Mouse (Mus musculus) fibroblast of lung, adult 2 months (primary cell): Measurements from ENCODE around the gene Cdh18.
"Not testable (repeated sequence)": the region's sequence is repeated elsewhere in the genome, so short reads cannot be mapped to it uniquely, and the experiment has no call there.

ENCODE experiments used
- DNase-seq: peaks from one replicate; pipeline ENCODE4 v3.0.0-alpha.2; 2011; ENCODE audit warnings: low read depth

The Cdh18 gene

DNA sequence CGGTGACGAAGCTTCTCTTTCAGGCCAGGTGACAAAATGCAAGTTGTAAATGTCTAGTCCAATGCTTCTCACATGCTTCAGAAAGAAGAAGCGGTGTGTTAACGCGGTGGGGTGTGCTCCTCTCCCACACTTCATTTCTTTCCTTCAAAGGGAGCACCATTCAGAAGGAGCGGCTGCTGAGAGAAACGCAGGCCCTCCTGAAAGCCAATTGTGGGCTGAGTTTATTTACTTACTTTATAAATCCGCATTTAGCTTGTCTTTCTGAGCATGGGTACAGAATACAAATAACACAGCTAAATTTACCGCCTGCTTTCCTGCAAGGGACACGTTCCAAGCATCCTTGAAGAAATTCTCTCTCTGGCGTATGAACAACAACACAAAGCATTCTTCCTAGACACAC lies 420.6 kb downstream of the Cdh18 start:
- DNase-seq, result no peak

DNA sequence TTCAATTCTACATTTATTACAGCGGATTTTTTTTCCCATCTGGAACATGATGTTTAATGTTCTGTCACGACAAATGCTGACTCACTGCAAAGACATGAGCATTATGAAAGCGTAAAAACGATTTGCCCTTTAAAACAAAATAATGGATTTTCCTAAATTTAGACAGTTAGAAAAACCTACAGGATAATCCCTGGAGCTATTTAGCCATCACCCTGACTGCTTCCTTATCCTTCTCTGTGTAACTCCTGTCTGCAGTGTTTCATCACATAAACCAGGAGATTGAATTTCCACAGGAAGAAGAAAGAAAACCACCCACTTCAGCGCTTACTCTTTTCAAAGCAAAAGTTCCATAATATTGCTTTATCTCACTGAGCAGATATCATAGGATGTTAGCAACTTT lies 431.3 kb downstream of the Cdh18 start:
- no peak for DNase-seq

DNA sequence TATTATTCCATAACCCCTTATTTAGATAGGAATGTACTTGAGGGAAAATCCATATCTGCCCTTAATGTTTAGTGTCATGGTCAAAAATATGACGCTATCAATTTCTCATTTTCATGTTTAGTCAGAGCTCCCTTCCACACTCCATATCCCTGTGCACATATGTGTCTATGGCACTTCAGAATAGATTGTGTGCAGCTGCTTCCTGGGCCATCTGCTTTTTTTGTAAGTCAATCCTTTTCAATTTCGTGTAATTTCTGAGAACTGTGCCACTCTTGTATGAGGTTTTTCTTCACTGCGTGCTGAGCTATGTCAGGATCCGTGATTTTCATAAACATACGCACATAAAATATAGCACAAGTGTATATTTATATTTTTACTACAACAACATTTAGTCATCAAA lies 435.8 kb downstream of the Cdh18 start:
- DNase-seq, result no peak

DNA sequence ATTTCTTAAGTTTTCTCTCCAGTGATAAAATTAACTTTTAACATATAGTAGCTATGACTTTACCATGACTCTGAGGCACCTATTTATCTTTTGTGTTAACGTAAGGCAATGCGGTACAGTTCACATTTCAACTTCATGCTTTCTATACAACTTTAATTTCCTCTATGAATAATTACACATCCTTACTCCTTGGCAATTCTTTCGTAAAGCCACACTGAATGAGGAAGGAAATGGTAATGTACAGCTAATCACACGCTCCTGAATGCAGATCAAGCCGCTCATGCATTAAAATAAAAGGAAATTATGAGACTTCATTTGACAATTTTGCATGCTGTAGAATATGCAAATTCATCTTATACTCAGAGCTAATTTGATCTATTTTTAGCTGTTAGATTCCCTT lies 467.9 kb downstream of the Cdh18 start:
- no peak for DNase-seq

DNA sequence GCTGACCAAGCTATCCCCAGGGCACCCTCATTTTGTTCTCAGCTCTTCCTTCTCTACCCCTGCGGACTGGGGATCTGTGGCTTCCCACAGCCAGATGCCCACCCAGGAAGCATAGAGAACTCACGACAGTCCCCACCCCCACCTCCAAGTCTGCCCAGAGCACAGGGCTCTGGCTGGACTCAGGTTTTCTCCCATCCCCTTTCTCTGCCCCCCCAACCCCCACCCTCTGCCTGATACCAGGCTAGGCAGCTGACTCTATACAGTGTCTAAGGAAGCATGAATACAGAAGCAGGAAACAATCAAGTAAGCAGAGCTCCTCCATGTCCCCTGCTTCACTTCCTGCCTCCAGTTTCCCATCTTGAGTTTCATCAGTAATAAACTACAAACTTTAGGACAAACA lies 472.3 kb downstream of the Cdh18 start:
- no peak for DNase-seq

DNA sequence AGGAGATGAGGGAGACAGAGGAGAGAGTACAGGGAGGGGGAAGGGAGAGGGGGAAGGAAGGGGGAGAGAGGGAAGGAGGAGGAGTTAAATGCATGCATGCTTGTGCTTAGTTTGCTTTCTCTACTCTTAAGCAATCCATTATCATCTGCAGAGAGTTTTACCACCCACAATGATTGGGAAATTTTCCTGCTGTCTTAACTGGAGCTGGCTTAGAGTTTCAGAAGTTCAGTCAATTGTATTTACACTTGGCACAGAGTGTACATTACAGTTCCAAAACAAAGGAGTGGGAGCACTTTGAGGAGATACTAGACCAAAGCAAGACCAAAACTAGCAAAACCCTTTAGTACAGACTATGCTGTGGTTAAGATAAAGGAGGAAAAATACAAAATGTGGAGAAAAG lies 473.8 kb downstream of the Cdh18 start:
- no peak for DNase-seq

DNA sequence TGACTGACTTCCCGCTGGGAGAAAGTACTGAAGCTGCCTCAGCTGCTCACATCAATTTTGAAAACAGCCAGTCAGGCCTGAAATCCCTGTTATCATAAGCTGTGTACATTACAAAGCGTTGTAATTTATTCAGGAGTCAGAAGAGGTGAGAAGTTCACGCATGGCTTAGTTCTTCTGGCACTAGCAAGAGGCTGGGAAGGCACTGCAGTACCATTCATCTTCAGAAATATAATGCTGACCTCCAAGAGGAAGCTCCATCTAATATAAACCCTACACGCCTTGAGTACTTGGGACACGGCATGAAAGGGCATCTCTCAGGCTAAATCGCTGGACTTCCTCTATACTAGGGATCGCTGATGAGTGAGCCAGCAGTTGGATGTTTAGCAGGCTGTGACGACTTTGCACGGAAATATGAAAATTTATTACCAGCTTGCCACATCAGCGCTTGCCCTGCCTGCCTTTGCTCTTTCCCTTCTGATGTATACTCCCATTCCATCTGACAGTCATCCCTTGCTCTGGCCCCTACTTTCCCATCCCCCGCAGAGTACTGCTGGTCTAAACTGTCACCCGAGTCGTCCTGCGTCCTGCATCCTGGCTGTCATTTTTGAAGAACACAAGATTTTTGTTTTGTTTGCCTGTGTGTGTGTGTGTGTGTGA lies 486.9 kb downstream of the Cdh18 start:
- DNase-seq, result no peak

DNA sequence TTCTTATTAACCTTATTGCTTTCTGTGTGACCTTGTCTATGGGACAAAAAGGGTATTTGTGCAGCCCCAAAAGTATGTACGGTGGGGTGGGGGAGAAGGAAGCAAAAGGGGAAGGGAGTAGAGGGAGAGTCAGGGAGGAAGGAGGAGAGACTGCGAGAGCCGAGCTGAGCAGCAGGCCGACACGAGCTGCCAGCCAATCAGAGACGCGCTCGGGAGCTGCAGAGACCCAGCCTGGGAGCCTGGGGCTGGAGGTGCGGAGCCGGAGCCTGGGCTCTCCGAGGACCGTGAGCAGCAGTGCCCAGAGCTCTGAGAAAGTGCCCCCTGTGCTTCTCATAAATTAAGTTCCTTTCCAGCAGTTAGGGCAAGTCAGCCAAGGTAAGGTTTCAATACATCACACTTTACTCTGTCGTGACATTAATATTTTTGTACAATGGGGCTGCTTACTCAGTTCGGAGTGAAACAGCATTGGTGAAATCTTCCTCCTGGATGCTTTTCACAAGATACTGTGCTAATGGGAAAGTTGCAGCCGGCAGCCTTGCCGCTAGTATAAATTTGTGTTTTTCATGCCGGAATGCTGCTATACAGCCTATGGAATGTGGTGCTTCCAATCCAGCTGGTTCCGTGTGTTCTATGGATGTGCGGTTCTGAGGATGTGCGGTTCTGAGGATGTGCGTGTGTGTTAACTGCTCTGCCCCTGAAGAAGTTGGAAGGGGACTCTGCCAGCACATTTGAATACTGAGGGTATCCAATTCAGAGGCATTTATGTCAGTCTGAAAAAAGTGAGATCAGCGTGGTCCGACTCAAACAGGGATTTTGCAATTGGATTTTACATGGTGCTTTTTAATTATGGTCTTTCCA lies 487.6 kb downstream of the Cdh18 start:
- no peak for DNase-seq

DNA sequence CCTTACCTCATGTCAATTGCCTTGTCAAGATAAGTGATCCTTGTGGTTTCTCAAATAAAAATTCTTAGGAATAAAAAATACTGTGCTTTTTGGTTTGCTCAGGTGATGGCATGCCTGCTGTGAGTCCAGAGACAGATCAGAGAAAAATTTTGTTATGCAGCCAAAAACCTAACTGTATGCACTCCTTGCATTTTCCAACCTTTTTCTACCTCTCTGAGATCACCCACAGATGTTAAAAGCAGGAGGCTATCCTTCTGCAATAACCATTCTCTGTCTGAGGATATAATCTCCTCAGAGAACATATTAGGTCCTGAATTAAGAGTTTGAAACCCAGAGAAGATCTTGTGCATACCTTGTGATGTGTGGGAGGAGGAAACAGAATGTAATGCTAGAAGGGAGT lies 488.7 kb downstream of the Cdh18 start:
- DNase-seq, result no peak

DNA sequence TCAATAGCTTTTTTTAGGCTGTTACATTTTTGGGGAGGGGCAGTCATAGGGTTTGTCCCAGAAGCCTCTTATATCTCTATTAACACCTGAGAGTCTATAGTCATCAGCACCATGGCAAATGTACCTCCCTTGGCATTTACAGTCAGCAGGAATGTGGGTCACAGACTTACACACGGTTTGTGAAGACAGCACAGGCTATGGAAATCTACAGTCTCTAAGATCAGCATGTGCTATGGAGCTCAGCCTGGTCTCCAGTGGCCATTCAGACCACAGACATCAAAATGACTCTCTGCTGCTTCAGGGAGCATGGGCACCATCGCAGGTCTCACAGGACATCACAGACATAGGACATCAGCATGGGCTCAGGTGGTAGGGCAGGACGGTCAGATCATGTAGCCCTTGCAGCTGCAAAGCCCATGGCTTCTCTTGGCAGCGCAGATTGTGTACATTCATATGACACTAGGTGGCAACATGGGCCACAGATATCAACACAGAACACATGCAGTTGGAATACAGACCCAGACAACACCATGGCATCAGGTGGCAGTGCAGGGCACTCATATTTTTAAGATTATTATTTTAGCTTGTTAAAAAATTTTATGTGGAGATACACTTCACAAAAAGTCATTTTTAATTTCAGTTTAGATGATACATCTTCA lies 497.4 kb downstream of the Cdh18 start:
- no peak for DNase-seq

DNA sequence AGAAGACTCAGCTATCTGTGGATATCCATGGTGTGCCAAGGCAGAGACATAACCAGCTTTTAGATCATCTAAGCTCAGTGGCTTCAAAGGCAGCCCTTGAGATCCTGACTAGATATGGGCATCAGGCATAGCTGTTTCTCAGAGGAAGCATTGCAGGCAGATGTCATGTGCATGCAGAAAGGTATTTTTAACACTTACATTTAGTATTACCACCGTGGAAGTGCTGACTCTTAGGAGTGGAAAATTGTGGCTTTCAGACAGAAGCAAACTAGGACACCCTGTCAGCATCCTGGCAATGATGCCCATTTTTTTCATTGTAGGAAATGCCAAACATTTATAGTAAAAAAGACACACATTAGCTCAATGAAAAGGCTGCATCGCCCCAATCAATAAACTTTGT lies 503.2 kb downstream of the Cdh18 start:
- no peak for DNase-seq

DNA sequence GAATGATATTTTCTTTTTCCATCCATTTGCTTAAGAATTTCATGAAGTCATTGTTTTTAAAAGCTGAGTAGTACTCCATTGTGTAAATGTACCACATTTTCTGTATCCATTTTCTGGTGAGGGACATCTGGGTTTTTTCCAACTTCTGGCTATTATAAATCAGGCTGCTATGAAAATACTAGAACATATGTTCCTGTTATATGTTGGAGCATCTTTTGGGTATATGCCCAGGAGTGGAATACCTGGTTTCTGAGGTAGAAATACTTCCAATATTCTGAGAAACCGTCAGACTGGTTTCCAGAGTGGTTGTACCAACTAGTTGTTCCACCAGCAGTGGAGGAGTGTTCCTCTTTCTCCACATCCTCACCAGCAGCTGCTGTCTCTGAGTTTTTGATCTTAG lies 536.5 kb downstream of the Cdh18 start:
- DNase-seq, result not testable (repeated sequence)

DNA sequence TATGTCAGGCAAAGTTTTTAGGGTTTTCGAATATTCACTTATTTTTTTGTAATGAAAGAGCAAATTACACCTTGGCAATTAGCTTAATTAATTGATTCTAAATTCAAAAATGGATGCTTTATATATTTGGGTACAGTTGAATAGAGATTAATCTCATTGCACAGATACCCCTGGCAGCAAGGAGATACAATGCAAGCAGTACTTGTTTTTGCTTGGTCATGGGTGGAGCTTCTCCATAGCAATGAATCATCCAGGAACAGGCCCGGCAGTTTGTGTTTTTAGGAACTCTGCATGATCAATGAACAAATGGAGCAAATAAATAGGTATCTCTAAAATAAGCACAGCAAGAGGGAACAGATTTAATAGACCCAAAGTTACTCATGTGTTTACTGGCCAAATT lies 538.7 kb downstream of the Cdh18 start:
- no peak for DNase-seq

DNA sequence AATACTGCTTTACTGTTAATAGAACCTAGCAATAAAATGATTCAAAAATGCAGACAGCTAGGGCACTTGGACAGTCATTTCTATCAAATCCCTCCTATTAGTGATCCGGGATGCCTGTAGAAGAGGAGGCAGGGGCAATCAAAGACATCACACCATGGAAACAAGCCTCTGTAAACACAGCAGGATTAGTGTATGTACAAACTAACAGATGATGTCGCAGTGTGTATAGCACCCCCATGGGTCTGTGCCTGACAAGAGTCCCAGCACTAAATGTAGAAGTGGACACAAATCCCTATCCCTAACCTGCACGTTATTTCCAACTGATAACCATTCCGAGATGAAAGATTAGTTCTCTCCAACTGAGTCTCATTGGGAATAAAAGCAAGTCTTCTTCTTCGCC lies 547.8 kb downstream of the Cdh18 start:
- no peak for DNase-seq

DNA sequence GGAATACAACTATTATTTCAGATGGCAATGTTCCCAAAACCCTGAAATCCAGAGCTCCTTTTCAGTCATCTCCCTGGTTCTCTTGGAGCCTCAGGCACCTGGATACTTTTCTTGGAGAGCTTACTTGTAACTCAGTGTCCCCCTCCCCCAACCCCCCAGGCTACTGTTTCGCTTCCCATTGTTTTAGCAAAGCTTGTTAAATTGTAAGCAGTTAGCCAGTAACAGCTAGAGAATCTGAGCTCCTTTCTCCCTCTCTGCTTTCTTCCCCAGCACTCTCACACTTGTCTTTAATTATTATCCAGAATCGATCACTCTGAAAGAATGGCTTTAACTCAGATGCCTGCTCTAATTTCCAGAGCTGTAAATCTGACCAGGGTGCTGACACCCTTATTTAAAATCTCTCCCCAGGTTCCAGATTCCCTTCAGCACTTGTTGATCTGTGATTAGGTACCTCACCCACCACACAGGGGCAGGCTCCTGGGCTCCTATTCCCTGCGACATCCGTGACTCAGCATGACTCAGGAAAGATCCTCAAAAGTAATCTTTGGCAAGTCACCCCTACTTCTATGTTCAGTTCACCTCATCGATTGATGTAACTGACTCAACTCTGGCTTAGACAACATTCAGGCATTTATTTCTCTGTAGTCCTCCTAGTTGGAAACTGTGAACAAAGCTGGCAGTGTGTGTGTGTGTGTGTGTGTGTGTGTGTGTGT lies 556.0 kb downstream of the Cdh18 start:
- DNase-seq, result no peak

DNA sequence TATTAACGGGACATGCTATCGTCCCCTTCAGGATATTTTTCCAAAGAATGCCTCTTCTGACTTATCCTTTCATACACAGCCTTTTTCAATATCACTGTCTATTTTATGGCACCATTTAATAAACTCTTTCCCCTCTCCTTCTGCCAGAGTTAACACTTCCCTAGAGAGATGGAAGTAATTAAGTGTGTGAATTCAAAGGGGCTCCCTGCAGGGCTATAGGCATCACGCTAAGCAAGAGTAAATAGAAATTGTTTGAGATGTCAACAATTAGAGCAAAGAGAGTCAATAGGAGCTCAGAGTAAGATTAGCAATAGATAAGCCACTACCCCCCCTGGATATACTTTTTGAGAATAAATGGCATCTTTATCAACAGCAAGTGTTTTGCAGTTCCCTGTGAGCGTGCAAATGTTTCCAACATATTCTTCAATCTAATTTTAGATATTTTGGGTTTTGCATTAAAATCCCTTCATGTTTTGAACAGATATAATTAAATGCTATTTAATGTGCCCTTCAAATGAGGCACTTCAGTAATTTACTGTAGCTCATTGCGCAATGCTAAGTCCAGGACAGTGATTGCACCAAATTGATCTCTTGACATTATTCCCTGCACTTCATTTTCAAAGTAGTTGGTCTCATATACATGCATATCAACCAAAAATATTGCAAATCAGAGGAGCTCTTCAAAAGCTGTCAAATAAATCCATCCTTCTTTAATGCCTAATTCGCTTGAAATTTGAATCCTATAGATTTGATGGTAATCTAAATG lies 586.3 kb downstream of the Cdh18 start:
- DNase-seq, result no peak

DNA sequence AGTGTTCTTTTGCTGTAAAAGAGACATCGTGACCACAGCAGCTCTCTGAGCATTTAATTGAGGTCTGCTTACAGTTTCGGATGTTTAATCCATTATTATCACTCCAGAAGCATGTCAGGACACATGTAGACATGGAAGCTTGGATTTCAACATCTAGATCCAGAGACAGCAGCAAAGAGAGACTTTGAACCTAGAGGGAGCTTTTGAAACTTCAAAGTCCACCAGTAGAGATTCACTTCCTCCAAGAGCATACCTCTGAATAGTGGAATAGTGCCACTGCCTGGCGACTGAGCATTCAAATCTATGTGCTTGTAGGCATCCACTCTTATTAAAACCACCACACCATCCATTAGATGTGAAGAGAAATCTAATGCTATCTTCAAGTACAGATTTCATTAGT lies 588.1 kb downstream of the Cdh18 start:
- DNase-seq, result no peak

DNA sequence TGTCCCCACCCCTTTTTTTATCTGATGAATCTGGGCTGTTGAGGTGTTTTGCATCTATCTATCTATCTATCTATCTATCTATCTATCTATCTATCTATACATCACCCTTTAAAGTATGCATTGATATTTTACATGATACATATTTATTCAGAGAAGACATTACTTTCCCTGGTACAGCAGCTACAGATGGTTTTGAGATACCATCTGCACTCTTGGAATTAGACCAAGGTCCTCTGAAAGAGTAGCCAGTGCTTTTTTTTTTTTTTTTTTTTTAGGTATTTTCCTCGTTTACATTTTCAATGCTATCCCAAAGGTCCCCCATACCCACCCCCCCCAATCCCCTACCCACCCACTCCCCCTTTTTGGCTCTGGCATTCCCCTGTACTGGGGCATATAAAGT lies 594.1 kb downstream of the Cdh18 start:
- DNase-seq, result not testable (repeated sequence)

DNA sequence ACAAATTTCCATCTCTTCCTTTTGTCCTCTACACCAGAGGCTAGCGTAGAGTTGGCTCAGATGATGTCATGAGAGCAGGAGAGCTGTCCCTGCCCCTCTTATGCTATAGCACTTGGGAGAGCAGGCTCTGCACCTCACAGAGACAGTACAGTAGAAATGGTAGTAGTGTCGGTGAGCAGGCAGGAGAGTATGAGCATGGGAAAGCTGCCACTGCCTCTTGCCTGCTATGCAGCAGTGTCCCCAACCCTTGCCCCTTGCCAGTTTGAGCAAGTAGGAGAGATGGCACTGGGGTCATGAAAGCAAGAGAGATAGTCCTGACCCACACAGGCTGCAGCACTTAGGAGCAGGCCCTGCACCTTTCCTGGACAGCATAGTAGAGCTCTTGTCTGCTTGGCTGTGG lies 607.1 kb downstream of the Cdh18 start:
- no peak for DNase-seq

DNA sequence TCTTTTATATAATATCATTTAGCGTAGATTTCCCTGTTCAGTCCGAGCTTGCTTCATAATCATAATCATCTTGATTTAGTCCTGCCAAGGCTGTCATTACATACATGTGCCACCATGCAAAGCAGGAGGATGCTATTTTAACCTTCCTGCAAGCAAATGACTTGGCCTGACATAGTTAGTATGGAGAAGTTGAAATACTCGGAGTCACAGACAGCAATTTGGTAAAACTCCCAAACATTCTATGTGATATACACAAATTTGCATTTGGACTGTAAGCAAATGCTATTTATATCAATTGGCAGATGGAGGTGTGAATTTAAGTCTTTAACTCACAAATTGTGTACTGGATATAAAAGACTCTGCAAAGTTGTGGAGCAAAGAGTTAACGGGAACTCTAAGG lies 616.0 kb downstream of the Cdh18 start:
- no peak for DNase-seq

DNA sequence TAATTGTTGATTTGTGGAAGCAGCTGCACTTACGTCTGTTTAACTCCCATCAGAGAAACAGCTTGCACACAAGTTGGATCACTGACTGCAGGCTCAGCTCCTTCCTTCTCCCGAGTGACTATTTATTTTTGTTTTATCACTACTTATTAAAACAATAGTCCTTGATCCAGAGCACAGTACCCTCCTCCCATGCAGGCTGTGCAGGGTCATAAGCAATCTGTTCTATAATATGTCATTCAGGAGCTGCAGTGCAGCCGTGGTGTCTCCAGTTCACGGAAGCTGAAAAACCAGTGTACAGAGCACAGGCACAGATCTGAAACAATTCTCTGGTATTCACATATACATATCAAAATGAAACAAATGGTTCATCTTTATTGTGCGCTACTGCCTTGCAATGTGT lies 625.8 kb downstream of the Cdh18 start:
- no peak for DNase-seq

DNA sequence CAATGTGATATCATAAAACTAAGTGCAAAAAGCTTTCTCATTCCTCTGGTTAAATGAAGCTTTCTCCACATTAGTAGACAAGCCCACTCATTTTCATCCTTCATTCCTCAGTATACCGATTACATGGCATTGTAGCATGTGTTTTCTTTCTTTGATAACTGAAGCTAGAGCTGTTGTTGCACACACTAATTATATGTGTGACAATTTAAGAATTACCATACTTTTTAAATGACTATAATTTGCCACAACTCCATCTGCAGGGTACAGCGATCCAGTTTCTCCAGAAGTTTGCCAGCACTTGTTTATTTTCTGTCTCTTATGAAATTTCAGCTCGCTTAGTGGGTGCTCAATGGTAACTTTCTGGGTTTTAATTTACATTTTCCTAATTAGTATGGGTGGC lies 663.2 kb downstream of the Cdh18 start:
- DNase-seq, result no peak
